Mouse (Mus musculus) limb, embryonic 14.5 days (tissue): ENCODE results near the gene Kmt2a. TPM values are rescaled to one million over a fixed set of nuclear protein-coding genes. Genes with fewer than 3 reads are reported as not detected.
A peak's percentile ranks its signal among the peaks of the same experiment; 100 is the strongest.

Experiments
- ATAC-seq: fragments of 200-750 bp; cut with Nextera tagmentation; 2 replicates; pipeline ENCODE4 v1.8.0; 2017; ENCODE audit warnings: low read depth, moderate number of reproducible peaks, moderate TSS enrichment; ENCODE audit not compliant: low FRiP score
- DNase-seq: peaks from one replicate; pipeline ENCODE4 v3.0.0-alpha.2; 2015; ENCODE audit warnings: low spot score
- H3K27ac ChIP-seq: fragments of 300-500 bp; sonication (generic); replicated peaks from 2 replicates; pipeline ENCODE4 v1.5.1; 2014; ENCODE audit warnings: low read depth, mild to moderate bottlenecking, low read length, moderate library complexity, mixed read lengths
- H3K27me3 ChIP-seq: fragments of 300-500 bp; sonication (generic); 2 replicates; pipeline ENCODE4 v1.6.1; 2014; ENCODE audit warnings: low read length, mixed read lengths; ENCODE audit not compliant: control insufficient read depth, insufficient read depth
- H3K36me3 ChIP-seq: fragments of 300-500 bp; sonication (generic); 2 replicates; pipeline ENCODE4 v1.6.1; 2014; ENCODE audit warnings: mild to moderate bottlenecking, low read length, moderate library complexity, mixed read lengths; ENCODE audit not compliant: control insufficient read depth, insufficient read depth
- H3K4me1 ChIP-seq: fragments of 300-500 bp; sonication (generic); 2 replicates; pipeline ENCODE4 v1.6.1; 2014; ENCODE audit warnings: antibody characterized with exemption, low read length, mixed read lengths; ENCODE audit not compliant: control insufficient read depth, insufficient read depth
- H3K4me2 ChIP-seq: fragments of 300-500 bp; sonication (generic); replicated peaks from 2 replicates; pipeline ENCODE4 v1.6.1; 2014; ENCODE audit warnings: low read depth, mild to moderate bottlenecking, low read length, moderate library complexity; ENCODE audit not compliant: severe bottlenecking
- H3K4me3 ChIP-seq: fragments of 300-500 bp; sonication (generic); replicated peaks from 2 replicates; pipeline ENCODE4 v1.5.1; 2014; ENCODE audit warnings: low read length
- H3K9ac ChIP-seq: fragments of 300-500 bp; sonication (generic); 2 replicates; pipeline ENCODE4 v1.6.1; 2014; ENCODE audit warnings: mild to moderate bottlenecking, low read depth, low read length, moderate library complexity; ENCODE audit not compliant: severe bottlenecking
- H3K9me3 ChIP-seq: fragments of 300-500 bp; sonication (generic); 2 replicates; pipeline ENCODE4 v1.6.1; 2016; ENCODE audit warnings: low read length; ENCODE audit not compliant: control insufficient read depth
- POLR2A ChIP-seq: fragments of 200-500 bp; IDR thresholded peaks from 2 replicates; pipeline ENCODE4 v1.8.0; 2012; ENCODE audit warnings: inconsistent platforms, mild to moderate bottlenecking, moderate library complexity, borderline replicate concordance; ENCODE audit not compliant: insufficient read depth, insufficient read length; ENCODE audit errors: extremely low read depth
- WGBS: fragments of 180-500 bp; shearing (Covaris S2); extraction: QIAGEN DNeasy Blood & Tissue Kit; methylation state at CpG from one replicate; pipeline ENCODE4 v1.1.7; 2014; 5-methylcytosine and 5-hydroxymethylcytosine counted together
- polyA plus RNA-seq, 2 experiments: library from polyadenylated mRNA; depleted of rRNA in 1 of 2; stranded (reverse) in 1 of 2; unstranded in 1 of 2; fragments of >200 nt; fragmentation: Nextera tagmentation in 1 of 2; extraction: Ambion mirVana in 1 of 2; gene quantifications; 2 replicates each; pipeline versions ENCODE4 v1.2.1 to v1.2.3; 2012 to 2014

Gene Kmt2a
- polyA plus RNA-seq, 2 experiments = 16.8 to 21.7 TPM

DNA sequence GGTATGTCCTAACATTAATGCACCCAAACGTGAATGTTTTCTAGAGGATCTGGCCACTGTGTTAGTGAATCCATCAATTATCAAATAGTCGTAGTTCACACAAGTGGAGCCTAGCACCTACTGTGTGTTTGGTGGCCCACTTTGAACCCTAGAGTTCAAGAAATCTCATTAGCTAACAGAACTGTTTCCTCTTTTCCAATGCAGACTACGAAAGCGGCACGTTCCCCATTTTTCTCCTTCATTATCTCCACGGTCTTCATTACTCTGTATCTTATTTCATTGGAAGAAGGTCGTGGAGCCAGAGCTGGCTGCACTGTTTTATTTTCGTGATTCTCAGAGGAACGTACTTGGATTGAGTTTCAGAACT is 81.2 kb downstream of the Kmt2a start:
- H3K4me3 ChIP-seq = peak overlapping the region; percentile 58
- H3K4me1 ChIP-seq = peaks cover 9% of the 10 kb centered on the region
- H3K4me2 ChIP-seq = peak overlapping the region; percentile 81
- peaks cover 5% of the 10 kb centered on the region for H3K36me3 ChIP-seq
- no peak for ATAC-seq
- no peak for DNase-seq
- no peaks in the 10 kb centered on the region for H3K9me3 ChIP-seq
- whole genome bisulfite sequencing = 41% methylated on average over 9 of the region's 9 CpGs
- TF ChIP-seq POLR2A = no peak
- H3K27me3 ChIP-seq = 0 out of 2 replicates have a peak, but pooled peaks cover 4% of the 10 kb centered on the region
- no peak overlapping the region for H3K27ac ChIP-seq
- no peak overlapping the region for H3K9ac ChIP-seq

- H3K4me3 ChIP-seq = peak within 1 kb of the TSS; percentile 58
- no peaks in the 10 kb centered on the region for H3K9me3 ChIP-seq
- ATAC-seq (peak; percentile 93), DNase-seq (peak; percentile 67)
- peaks cover 9% of the 10 kb centered on the region for H3K4me1 ChIP-seq
- H3K27me3 ChIP-seq = 0 out of 2 replicates have a peak, but pooled peaks cover 4% of the 10 kb centered on the region
- 0% methylated on average over 70 of the region's 75 CpGs for WGBS
- peak within 1 kb of the TSS; percentile 62 for H3K9ac ChIP-seq
- peak within 1 kb of the TSS; percentile 81 for H3K4me2 ChIP-seq
- no peak within 1 kb of the TSS for H3K27ac ChIP-seq
- H3K36me3 ChIP-seq = no peaks in the 10 kb centered on the region
- 0 out of 2 replicates have a peak, but pooled peaks have one; percentile 14 for TF ChIP-seq POLR2A
Observed at GRCm38 (mm10) chr9:44799102-44799957, 81.8 kb downstream of the Kmt2a start, which contains the start of gene Tmem25. Tmem25 (minus strand) TSS chr9:44799307.

- no peaks in the 10 kb centered on the region for H3K9me3 ChIP-seq
- no peaks in the 10 kb centered on the region for H3K36me3 ChIP-seq
- no peak for DNase-seq
- H3K4me2 ChIP-seq = peak overlapping the region; percentile 81; the same call in 1 of the 2 replicates
- peak overlapping the region; percentile 58; the same call in 1 of the 2 replicates for H3K4me3 ChIP-seq
- WGBS = 43% methylated on average over 7 of the region's 7 CpGs
- H3K27ac ChIP-seq = no peak overlapping the region
- no peak for TF ChIP-seq POLR2A
- H3K27me3 ChIP-seq = 0 out of 2 replicates have a peak, but pooled peaks cover 4% of the 10 kb centered on the region
- no peak for ATAC-seq
- 0 out of 2 replicates have a peak overlapping the region, but pooled peaks have one; percentile 62 for H3K9ac ChIP-seq
- H3K4me1 ChIP-seq = peaks cover 9% of the 10 kb centered on the region
Observed at GRCm38 (mm10) chr9:44798298-44798697, 82.8 kb downstream of the Kmt2a start.

GRCm38 (mm10) chr9:44792842-44793241 is 88.3 kb downstream of the Kmt2a start:
- ATAC-seq (peak; percentile 23; the same call in 1 of the 2 replicates), DNase-seq (peak; percentile 14)
- TF ChIP-seq POLR2A = no peak
- Histone ChIP-seq H3K36me3 (peaks cover 46% of the 10 kb centered on the region), H3K27ac (no peak overlapping the region), H3K9ac (no peak overlapping the region), H3K4me2 (no peak overlapping the region), H3K27me3 (no peaks in the 10 kb centered on the region), H3K9me3 (no peaks in the 10 kb centered on the region), H3K4me1 (no peaks in the 10 kb centered on the region), H3K4me3 (no peak overlapping the region)
- 51% methylated on average over 9 of the region's 9 CpGs for WGBS

DNA sequence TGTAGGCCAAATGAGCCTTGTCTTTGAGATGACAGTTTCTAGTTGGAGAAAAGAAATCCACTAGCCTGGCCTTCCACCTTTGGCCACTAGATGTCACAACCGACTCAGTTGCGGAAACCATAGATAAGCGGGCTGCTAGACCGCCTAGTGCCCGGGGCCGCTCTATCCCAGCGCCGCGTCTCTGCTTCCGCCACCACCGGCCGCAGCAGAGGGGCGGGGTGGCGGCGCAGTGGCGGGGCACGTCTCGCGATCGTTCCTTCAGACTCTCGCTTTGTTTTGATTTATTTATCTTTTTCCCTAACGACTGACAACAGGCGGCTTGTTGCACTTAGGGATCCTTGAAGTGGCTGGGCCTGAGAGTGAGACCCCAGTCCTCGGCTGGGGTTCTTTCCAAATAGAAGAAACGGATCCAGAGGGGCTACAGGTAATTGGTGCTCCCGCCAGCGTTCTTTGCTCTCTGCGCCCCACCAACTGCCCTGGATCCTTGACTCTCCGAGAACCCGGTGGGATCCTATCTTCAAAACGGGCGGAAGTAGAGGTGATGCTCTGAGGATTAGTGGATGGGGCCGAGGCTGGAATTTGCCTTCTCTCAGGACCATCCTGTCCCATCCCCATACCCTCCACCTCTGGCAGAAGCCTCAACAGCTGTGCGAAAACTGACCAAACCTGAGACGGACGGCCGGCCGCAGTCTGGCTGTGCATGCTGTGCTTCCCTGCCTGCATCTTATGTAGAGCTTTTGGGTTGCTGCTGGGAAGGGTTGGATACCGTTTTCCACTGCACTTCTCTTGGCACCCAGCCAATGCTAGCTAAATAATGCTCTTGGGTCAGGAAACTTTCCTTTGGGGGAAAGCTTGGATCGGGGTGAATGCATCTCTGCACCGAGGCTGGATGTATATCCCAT is 108.1 kb downstream of the Kmt2a start:
- Histone ChIP-seq H3K4me3 (peak overlapping the region; percentile 83), H3K9me3 (no peaks in the 10 kb centered on the region), H3K36me3 (peaks cover 23% of the 10 kb centered on the region), H3K9ac (peak overlapping the region; percentile 93), H3K4me2 (peak overlapping the region; percentile 81), H3K27ac (peak overlapping the region; percentile 90), H3K4me1 (no peaks in the 10 kb centered on the region), H3K27me3 (no peaks in the 10 kb centered on the region)
- ATAC-seq (peak; percentile 98), DNase-seq (peak; percentile 98)
- WGBS = under 1% methylated on average over 41 of the region's 41 CpGs
- no peak for TF ChIP-seq POLR2A
